Mouse (Mus musculus): ENCODE results near the gene Leprot. TPM values are rescaled to one million over a fixed set of nuclear protein-coding genes. Genes with fewer than 3 reads are reported as not detected.

The Leprot gene
- polyA plus RNA-seq, 1 experiment: 109 TPM

- Histone ChIP-seq H3K27ac (ENCODE audit: insufficient read depth, low read length) (no peak overlapping the region), H3K4me3 (ENCODE audit: insufficient read depth, low read length) (no peak overlapping the region), H3K4me1 (ENCODE audit: control insufficient read depth, insufficient read depth, low read length) (0 out of 2 replicates have a peak, but pooled peaks cover 2% of the 10 kb centered on the region)
- TF ChIP-seq POLR2A (IDR thresholded peaks at IDR 0.05; ENCODE audit: low read depth, low read length): no peak
- no peak for TF ChIP-seq CTCF (IDR thresholded peaks at IDR 0.05; ENCODE audit: borderline replicate concordance, insufficient read depth, low read length)
These were observed 8.5 kb downstream of the Leprot start for GRCm38 (mm10) chr4:101656056-101656455.

- Histone ChIP-seq H3K4me3 (ENCODE audit: insufficient read depth, low read length) (no peak overlapping the region), H3K4me1 (ENCODE audit: control insufficient read depth, insufficient read depth, low read length) (0 out of 2 replicates have a peak, but pooled peaks cover 2% of the 10 kb centered on the region), H3K27ac (ENCODE audit: insufficient read depth, low read length) (no peak overlapping the region)
- TF ChIP-seq POLR2A (IDR thresholded peaks at IDR 0.05; ENCODE audit: low read depth, low read length): no peak
- no peak for TF ChIP-seq CTCF (IDR thresholded peaks at IDR 0.05; ENCODE audit: borderline replicate concordance, insufficient read depth, low read length)
These were observed 9.5 kb downstream of the Leprot start for GRCm38 (mm10) chr4:101656956-101657570.

- H3K27ac ChIP-seq (ENCODE audit: insufficient read depth, low read length): no peak overlapping the region
- no peaks in the 10 kb centered on the region for H3K4me1 ChIP-seq (ENCODE audit: control insufficient read depth, insufficient read depth, low read length)
- TF ChIP-seq CTCF (IDR thresholded peaks at IDR 0.05; ENCODE audit: borderline replicate concordance, insufficient read depth, low read length) (no peak), POLR2A (IDR thresholded peaks at IDR 0.05; ENCODE audit: low read depth, low read length) (no peak)
These were observed 16.7 kb downstream of the Leprot start for GRCm38 (mm10) chr4:101664160-101664750.

GRCm38 (mm10) chr4:101664766-101665165 lies 17.2 kb downstream of the Leprot start:
- no peak overlapping the region for H3K27ac ChIP-seq (ENCODE audit: insufficient read depth, low read length)
- H3K4me3 ChIP-seq (ENCODE audit: insufficient read depth, low read length): no peak overlapping the region
- TF ChIP-seq POLR2A (IDR thresholded peaks at IDR 0.05; ENCODE audit: low read depth, low read length): no peak
- no peak for TF ChIP-seq CTCF (IDR thresholded peaks at IDR 0.05; ENCODE audit: borderline replicate concordance, insufficient read depth, low read length)
- no peaks in the 10 kb centered on the region for H3K4me1 ChIP-seq (ENCODE audit: control insufficient read depth, insufficient read depth, low read length)

More at GRCm38 (mm10) chr4:101664160-101664750, 16.7 kb downstream of the Leprot start:
- no peak overlapping the region for H3K4me3 ChIP-seq (ENCODE audit: insufficient read depth, low read length)

- Histone ChIP-seq H3K27ac (ENCODE audit: insufficient read depth, low read length) (no peak overlapping the region), H3K4me3 (ENCODE audit: insufficient read depth, low read length) (no peak overlapping the region), H3K4me1 (ENCODE audit: control insufficient read depth, insufficient read depth, low read length) (no peaks in the 10 kb centered on the region)
- no peak for TF ChIP-seq CTCF (IDR thresholded peaks at IDR 0.05; ENCODE audit: borderline replicate concordance, insufficient read depth, low read length)
- TF ChIP-seq POLR2A (IDR thresholded peaks at IDR 0.05; ENCODE audit: low read depth, low read length): no peak
These were observed 21.6 kb downstream of the Leprot start for GRCm38 (mm10) chr4:101669161-101669560.

- Histone ChIP-seq H3K4me1 (ENCODE audit: control insufficient read depth, insufficient read depth, low read length) (no peaks in the 10 kb centered on the region), H3K27ac (ENCODE audit: insufficient read depth, low read length) (no peak overlapping the region), H3K4me3 (ENCODE audit: insufficient read depth, low read length) (no peak overlapping the region)
- no peak for TF ChIP-seq CTCF (IDR thresholded peaks at IDR 0.05; ENCODE audit: borderline replicate concordance, insufficient read depth, low read length)
- no peak for TF ChIP-seq POLR2A (IDR thresholded peaks at IDR 0.05; ENCODE audit: low read depth, low read length)
These were observed 22.3 kb downstream of the Leprot start for GRCm38 (mm10) chr4:101669811-101670210.

GRCm38 (mm10) chr4:101674790-101675189 lies 27.3 kb downstream of the Leprot start:
- TF ChIP-seq POLR2A (IDR thresholded peaks at IDR 0.05; ENCODE audit: low read depth, low read length): no peak
- TF ChIP-seq CTCF (IDR thresholded peaks at IDR 0.05; ENCODE audit: borderline replicate concordance, insufficient read depth, low read length): no peak
- Histone ChIP-seq H3K4me3 (ENCODE audit: insufficient read depth, low read length) (no peak overlapping the region), H3K27ac (ENCODE audit: insufficient read depth, low read length) (no peak overlapping the region), H3K4me1 (ENCODE audit: control insufficient read depth, insufficient read depth, low read length) (no peaks in the 10 kb centered on the region)

GRCm38 (mm10) chr4:101675726-101676125 lies 28.2 kb downstream of the Leprot start:
- TF ChIP-seq CTCF (IDR thresholded peaks at IDR 0.05; ENCODE audit: borderline replicate concordance, insufficient read depth, low read length) (no peak), POLR2A (IDR thresholded peaks at IDR 0.05; ENCODE audit: low read depth, low read length) (no peak)
- no peaks in the 10 kb centered on the region for H3K4me1 ChIP-seq (ENCODE audit: control insufficient read depth, insufficient read depth, low read length)
- H3K4me3 ChIP-seq (ENCODE audit: insufficient read depth, low read length): no peak overlapping the region
- H3K27ac ChIP-seq (ENCODE audit: insufficient read depth, low read length): no peak overlapping the region

GRCm38 (mm10) chr4:101682620-101683019 lies 35.1 kb downstream of the Leprot start:
- Histone ChIP-seq H3K4me3 (ENCODE audit: insufficient read depth, low read length) (no peak overlapping the region), H3K4me1 (ENCODE audit: control insufficient read depth, insufficient read depth, low read length) (no peaks in the 10 kb centered on the region), H3K27ac (ENCODE audit: insufficient read depth, low read length) (no peak overlapping the region)
- no peak for TF ChIP-seq POLR2A (IDR thresholded peaks at IDR 0.05; ENCODE audit: low read depth, low read length)
- no peak for TF ChIP-seq CTCF (IDR thresholded peaks at IDR 0.05; ENCODE audit: borderline replicate concordance, insufficient read depth, low read length)

- Histone ChIP-seq H3K27ac (ENCODE audit: insufficient read depth, low read length) (no peak overlapping the region), H3K4me3 (ENCODE audit: insufficient read depth, low read length) (no peak overlapping the region)
- no peak for TF ChIP-seq POLR2A (IDR thresholded peaks at IDR 0.05; ENCODE audit: low read depth, low read length)
- no peak for TF ChIP-seq CTCF (IDR thresholded peaks at IDR 0.05; ENCODE audit: borderline replicate concordance, insufficient read depth, low read length)
These were observed 35.6 kb downstream of the Leprot start for GRCm38 (mm10) chr4:101683086-101683485.

More at GRCm38 (mm10) chr4:101683086-101683485, 35.6 kb downstream of the Leprot start:
- no peaks in the 10 kb centered on the region for H3K4me1 ChIP-seq (ENCODE audit: control insufficient read depth, insufficient read depth, low read length)

Measured in embryonic fibroblast, embryonic 13.5 days (primary cell).